Mouse (Mus musculus) ZHBTc4 (cell line): ENCODE measurements at regions not wholly inside any gene's neighbourhood (a gene's known extent, or its start where the extent isn't known, plus 50 kb on each side); places are given as distances from the start of the nearest gene placed in this dataset.

Experiments used
- DNase-seq: peaks from one replicate; pipeline ENCODE4 v3.0.0-alpha.2; 2011; ENCODE audit warnings: low read depth, low spot score

DNA sequence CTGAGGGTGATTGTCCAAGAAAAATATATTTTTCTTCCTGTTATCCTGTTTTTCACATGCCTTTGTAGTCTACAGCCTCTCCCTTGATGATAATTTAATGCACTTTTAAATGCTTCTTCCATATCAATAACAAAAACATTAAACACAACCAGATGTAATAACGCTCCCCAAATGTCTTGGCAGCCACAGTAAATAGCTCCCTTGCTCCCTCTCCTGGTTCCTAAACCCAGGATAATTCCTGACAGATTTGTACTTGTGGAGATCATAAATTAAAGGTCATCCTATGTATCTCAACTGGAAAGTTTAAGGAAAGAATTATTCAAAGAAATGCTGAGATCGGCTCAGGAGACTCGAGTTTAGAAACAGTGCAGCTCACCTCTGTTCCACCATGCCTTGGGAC is 306.6 kb downstream of the Arl4a start:
- DNase-seq: no peak

- DNase-seq: no peak
Observed at GRCm38 (mm10) chr12:39729255-39729654, 308.6 kb downstream of the Arl4a start.

DNA sequence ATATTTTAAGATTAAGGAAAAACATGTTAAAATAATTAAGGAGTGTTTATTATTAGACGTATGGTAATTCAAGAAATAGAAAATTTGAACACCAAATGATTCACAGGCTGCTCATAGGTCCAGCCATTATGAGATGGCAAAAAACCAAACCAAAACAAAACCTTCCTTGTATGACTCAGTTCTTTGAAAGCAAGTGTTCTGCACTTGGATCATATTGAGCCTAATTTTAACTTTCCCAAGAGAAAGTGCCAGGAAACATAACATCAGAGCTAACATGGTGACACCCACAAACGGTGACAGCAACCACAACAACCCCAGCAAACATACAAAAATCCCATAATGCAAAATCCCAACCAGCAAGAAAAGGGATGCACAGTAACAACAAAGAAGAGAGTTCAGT is 313.7 kb downstream of the Arl4a start:
- no peak for DNase-seq

- DNase-seq: no peak
Observed at GRCm38 (mm10) chr12:39715120-39715519, 322.7 kb downstream of the Arl4a start.

GRCm38 (mm10) chr12:39714169-39714794 is 323.5 kb downstream of the Arl4a start:
- DNase-seq: no peak

DNA sequence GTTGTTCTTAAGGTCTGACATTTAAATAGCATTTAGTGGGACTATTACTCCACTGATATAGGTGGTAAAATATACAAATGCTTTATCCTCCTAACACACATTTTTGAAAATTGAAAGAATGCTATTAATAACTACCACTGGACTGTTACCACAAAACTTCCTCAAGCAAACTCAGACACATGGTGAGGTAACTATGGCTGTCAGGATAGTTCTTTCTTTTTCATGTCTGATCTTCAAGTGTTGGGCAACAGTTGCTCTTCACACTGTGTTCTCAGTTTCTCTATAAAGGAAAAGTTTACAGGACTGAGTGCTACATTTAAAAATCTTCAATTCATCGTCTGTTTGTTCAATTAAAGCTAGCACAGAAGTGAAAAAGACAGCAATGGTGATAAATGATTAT is 326.0 kb downstream of the Arl4a start:
- no peak for DNase-seq

DNA sequence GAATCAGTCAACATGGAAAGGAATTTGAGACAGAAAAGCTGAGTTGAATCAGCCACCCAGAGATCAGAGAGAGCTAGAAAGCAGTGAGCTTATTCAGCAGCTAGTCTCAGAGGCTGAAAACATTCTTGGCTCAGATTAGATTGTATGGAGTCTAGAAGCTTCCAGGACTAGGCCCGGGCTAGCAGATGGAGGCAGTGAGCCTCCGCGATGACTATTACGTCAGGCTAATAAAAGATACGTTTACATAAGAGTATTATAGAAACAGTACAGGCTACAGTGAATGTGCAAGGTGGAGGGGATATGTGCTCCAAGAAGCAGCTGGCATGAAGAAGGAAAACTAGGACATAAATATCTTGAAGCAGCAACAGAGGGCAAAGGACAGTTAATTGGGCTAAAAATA is 328.0 kb downstream of the Arl4a start:
- DNase-seq: no peak

- no peak for DNase-seq
Observed at GRCm38 (mm10) chr12:39697182-39697581, 340.6 kb downstream of the Arl4a start.

GRCm38 (mm10) chr12:39695322-39695721 is 342.5 kb downstream of the Arl4a start:
- no peak for DNase-seq

GRCm38 (mm10) chr12:39692043-39692442 is 345.8 kb downstream of the Arl4a start:
- no peak for DNase-seq

GRCm38 (mm10) chr12:39685399-39685798 is 352.4 kb downstream of the Arl4a start:
- no peak for DNase-seq

DNA sequence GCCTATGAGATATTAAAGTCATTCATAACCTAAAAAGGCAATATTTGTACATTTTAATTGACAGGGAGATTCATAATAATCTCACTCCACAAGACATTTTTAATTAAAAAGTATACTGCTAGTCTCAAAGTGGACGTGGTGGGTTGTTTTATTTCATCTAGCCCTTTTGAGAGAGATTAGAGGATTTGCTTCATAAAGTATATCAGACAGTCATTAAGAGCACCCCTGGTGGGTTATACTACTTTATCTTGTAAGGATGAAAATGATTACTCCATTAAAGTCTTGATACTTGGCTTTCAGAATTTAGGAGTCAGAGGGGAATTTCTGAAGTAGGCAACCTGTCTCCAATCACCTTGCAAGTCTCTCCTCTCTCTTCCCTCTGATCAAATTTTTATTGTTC is 355.7 kb downstream of the Arl4a start:
- DNase-seq: no peak

GRCm38 (mm10) chr12:39675608-39676007 is 362.2 kb downstream of the Arl4a start:
- DNase-seq: no peak

- DNase-seq: peak; percentile 62
Observed at GRCm38 (mm10) chr12:39667701-39668100, 370.1 kb downstream of the Arl4a start.

DNA sequence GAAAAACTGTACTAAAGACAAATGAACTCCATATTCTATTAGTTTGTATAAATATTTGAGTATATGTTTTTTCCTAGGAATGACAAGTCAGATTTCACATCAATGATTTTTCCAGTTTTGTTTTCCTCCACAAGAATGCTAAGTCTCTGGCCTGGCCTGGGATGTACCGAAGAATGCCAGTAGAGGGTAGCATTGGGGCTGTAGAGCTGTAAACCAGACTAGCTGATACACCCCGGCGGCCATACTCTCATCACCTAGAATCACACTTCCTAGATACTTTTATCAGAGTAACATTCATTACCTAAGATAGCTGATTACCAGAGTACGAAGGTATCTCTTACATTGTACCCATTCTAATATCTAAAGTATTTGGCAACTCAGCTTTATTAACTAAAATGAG is 372.4 kb downstream of the Arl4a start:
- peak; percentile 72 for DNase-seq

- no peak for DNase-seq
Observed at GRCm38 (mm10) chr12:39660420-39660819, 377.4 kb downstream of the Arl4a start.

DNA sequence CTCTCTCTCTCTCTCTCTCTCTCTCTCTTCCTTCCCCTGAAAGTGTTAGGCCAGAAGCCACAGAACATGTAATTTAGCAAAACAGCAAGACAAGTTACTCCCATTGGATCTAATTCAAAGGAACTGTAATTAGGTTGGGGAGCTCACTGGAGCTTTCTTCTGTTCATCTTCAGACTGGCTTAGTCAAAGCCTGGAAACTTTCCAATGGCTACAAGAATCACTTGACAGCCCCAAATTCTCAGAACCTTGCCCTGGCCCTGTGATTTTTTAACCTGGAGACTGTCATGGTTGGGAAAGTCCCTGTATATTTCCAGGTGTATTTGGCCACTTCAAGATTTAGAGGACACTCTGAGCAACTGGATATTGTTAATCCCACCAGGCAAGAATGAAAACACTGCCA is 381.2 kb downstream of the Arl4a start:
- no peak for DNase-seq

- DNase-seq: no peak
Observed at GRCm38 (mm10) chr12:39648952-39649351, 388.9 kb downstream of the Arl4a start.

DNA sequence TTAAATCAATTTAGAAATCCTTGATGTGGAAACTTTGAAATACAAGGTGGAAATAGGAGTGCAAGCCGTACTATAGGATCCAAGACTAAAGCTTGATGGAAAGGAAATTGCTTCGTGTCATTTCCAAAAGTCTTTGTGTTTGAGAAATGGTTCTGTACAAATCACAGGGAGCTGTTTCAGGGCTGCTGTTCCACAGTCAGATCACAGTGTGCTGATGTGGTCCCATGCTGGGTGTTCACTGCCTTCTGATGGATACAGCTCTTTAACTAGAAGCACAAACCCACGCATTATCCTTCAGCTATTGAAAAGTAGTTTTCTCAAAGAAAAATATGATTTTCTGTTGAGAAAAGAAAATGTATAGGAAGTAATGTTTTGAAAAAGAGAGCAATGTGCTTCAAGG is 391.3 kb downstream of the Arl4a start:
- no peak for DNase-seq

- no peak for DNase-seq
Observed at GRCm38 (mm10) chr12:39645581-39645980, 392.2 kb downstream of the Arl4a start.

GRCm38 (mm10) chr12:39639246-39639645 is 398.6 kb downstream of the Arl4a start:
- DNase-seq: no peak

- no peak for DNase-seq
Observed at GRCm38 (mm10) chr12:39634337-39634736, 403.5 kb downstream of the Arl4a start.

DNA sequence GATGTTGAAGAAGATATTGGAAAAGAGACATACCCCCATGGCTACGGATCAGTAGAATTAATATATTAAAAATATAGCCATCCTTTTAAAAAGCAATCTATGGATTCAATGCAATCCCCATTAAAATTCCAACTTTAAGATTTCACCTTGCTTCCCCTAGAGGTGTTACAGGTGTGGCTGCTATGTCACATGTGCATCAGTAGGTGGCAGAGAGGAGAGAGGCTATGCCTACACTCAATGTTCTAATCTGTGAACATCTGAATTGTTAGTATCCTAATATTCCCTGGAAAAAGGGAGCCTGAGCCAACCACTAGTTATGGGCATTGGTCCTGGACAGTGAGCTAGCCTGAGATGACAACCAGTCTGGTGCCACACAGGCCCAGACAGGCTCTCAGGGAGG is 416.6 kb downstream of the Arl4a start:
- DNase-seq: no peak

GRCm38 (mm10) chr12:39605289-39605688 is 432.5 kb downstream of the Arl4a start:
- no peak for DNase-seq
